Mouse (Mus musculus): ENCODE measurements around the gene Ubac2.
"Not testable (repeated sequence)": the region's sequence is repeated elsewhere in the genome, so short reads cannot be mapped to it uniquely, and the experiment has no call there.

DNA sequence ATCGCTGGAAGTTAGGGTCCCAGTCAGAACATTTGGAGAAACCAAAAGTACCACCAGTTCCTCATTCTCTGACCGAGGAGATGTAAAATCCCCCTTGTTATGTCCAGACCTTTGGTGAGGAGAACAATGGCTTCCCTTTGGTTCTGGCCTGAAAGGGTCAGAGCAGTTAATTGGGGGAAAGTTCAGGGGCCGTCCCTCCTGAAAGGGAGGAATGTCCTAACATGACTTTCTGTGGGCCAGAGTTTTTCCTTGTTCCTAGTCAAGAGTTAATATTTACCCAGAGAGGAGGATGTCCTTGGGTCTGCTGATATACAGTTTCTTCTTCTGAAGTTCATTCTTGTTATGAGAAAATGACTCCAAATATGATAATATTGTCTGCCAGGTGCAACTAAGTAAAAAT, 189.6 kb downstream of the Ubac2 start:
- not testable (repeated sequence) for TF ChIP-seq CTCF, EP300 (IDR thresholded peaks at IDR 0.05)

Measured in lung, postnatal 0 days (tissue).